Mouse (Mus musculus): Measurements from ENCODE around the gene Art3. TPM values are rescaled to one million over a fixed set of nuclear protein-coding genes. Genes with fewer than 3 reads are reported as not detected.

The Art3 gene
- 37.0 and 46.5 TPM in 2 replicates for polyA plus RNA-seq (2015; fragmentation: Nextera tagmentation; extraction: Ambion mirVana)

DNA sequence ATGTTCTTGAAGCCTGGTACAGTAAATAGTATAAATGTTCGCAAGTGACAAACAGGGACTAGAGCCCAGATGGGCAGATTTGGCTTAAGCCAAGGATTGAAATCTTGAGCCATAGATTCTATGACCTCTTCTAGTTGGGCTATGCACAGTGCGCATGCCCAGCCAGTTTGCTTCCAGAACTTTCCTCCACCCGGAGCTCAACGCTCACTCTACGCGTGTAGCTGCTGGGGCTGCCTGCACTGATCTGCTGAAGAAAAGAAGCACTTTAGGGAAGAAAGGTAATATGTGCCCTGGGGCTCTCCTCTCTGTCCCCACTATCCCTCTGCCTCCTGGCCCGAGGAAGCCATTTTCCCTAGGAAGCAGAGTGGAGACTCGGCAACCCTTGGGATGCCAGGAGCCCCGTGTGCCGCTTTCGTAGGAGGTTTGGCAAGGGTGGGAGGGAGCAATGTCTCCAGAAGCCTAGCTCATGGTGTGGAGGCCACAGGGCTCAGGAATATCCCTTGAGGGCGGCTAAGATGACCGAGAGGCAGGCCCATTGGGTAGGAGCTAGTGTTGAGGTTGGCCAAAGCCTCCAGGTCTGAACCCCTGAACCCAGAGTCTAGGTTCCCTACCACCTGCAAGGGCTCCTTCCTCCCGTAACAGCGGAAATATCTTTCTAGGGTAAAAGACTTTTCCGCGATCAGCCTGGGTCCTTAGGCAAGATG lies at the start of gene Art3:
TSS of gene Art3 (plus strand) at position 193 of the 704 bp plus-strand sequence.
- no peaks in the 10 kb centered on the region for H3K9me3 ChIP-seq (ENCODE audit: low read length)
- no peak for DNase-seq (ENCODE audit: low spot score)
- H3K9ac ChIP-seq (replicated peaks; ENCODE audit: low read depth) = no peak within 1 kb of the TSS
- peak within 1 kb of the TSS; percentile 38 for H3K4me2 ChIP-seq (replicated peaks; ENCODE audit: low read depth, low read length)
- peak within 1 kb of the TSS; percentile 17 for H3K4me3 ChIP-seq (ENCODE audit: low read depth, low read length)
- no peak for TF ChIP-seq EP300 (IDR thresholded peaks at IDR 0.05)
- no peak for TF ChIP-seq CTCF (IDR thresholded peaks at IDR 0.05)
- no peak for ATAC-seq
- no peaks in the 10 kb centered on the region for H3K27me3 ChIP-seq (replicated peaks; ENCODE audit: insufficient read depth, low read length)
- H3K27ac ChIP-seq (ENCODE audit: low read length) = peak within 1 kb of the TSS; percentile 68
- 0 out of 2 replicates have a peak, but pooled peaks cover 6% of the 10 kb centered on the region for H3K4me1 ChIP-seq (ENCODE audit: insufficient read depth, low read depth, low read length)
- WGBS = 88% methylated on average over 17 of the region's 17 CpGs
- H3K36me3 ChIP-seq (ENCODE audit: insufficient read depth, low read length) = no peaks in the 10 kb centered on the region

DNA sequence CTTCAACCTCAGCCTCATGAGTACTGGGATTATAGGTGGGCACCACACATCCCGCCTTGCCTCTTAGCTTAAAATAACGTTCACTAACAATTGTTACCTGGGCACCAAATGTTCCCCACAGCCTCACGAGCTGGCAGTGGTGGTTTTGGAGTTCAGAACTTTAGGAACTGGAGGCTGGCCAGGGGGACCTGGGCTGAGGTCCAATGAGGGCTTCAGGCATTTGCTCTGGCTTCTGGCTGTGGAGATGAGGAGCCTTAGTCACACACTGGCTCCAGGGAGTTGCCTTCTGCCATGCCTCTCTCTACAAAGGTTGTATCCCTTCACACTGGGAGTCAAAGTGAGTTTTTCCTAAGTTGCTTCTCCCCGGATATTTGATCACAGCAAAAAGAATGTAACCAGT lies 49.1 kb upstream of the Art3 start:
- TF ChIP-seq CTCF (IDR thresholded peaks at IDR 0.05) (no peak), EP300 (IDR thresholded peaks at IDR 0.05) (no peak)
- no peak overlapping the region for H3K4me2 ChIP-seq (replicated peaks; ENCODE audit: low read depth, low read length)
- H3K27me3 ChIP-seq (replicated peaks; ENCODE audit: insufficient read depth, low read length) = no peaks in the 10 kb centered on the region
- H3K27ac ChIP-seq (ENCODE audit: low read length) = peak overlapping the region; percentile 8; the same call in 1 of the 2 replicates
- H3K36me3 ChIP-seq (ENCODE audit: insufficient read depth, low read length) = 0 out of 2 replicates have a peak, but pooled peaks cover 5% of the 10 kb centered on the region
- H3K9ac ChIP-seq (replicated peaks; ENCODE audit: low read depth) = no peak overlapping the region
- WGBS = 54% methylated on average over 4 of the region's 4 CpGs
- H3K4me3 ChIP-seq (ENCODE audit: low read depth, low read length) = no peak overlapping the region
- DNase-seq (ENCODE audit: low spot score) (peak; percentile 9), ATAC-seq (no peak)
- 0 out of 2 replicates have a peak, but pooled peaks cover 4% of the 10 kb centered on the region for H3K4me1 ChIP-seq (ENCODE audit: insufficient read depth, low read depth, low read length)
- H3K9me3 ChIP-seq (ENCODE audit: low read length) = no peaks in the 10 kb centered on the region

DNA sequence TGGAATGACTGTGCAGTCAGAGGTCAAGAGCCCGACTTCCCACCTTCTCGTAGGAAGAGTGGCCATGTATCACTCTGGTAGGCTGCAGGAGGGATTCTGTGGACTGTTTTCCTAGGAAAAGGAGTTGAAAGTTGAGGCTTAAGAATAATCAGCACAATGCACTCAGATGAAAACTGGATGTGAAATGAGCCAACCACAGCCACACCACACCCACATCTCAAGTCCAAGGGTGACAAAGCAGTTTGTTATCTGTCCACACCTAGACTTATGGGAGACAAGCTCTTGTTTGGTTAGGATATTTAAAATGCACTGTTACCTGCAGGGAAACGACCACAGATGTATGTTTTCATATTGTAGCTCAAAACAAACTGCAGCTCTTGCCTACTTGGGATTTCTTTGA lies 48.5 kb upstream of the Art3 start:
- 48% methylated on average over 3 of the region's 3 CpGs for WGBS
- no peak for TF ChIP-seq CTCF (IDR thresholded peaks at IDR 0.05)
- TF ChIP-seq EP300 (IDR thresholded peaks at IDR 0.05) = no peak
- no peak overlapping the region for H3K9ac ChIP-seq (replicated peaks; ENCODE audit: low read depth)
- 0 out of 2 replicates have a peak, but pooled peaks cover 4% of the 10 kb centered on the region for H3K4me1 ChIP-seq (ENCODE audit: insufficient read depth, low read depth, low read length)
- no peak overlapping the region for H3K4me2 ChIP-seq (replicated peaks; ENCODE audit: low read depth, low read length)
- H3K36me3 ChIP-seq (ENCODE audit: insufficient read depth, low read length) = 0 out of 2 replicates have a peak, but pooled peaks cover 9% of the 10 kb centered on the region
- DNase-seq (ENCODE audit: low spot score) (peak; percentile 37), ATAC-seq (no peak)
- H3K9me3 ChIP-seq (ENCODE audit: low read length) = no peaks in the 10 kb centered on the region
- H3K27me3 ChIP-seq (replicated peaks; ENCODE audit: insufficient read depth, low read length) = no peaks in the 10 kb centered on the region
- no peak overlapping the region for H3K4me3 ChIP-seq (ENCODE audit: low read depth, low read length)
- peak overlapping the region; percentile 8; the same call in 1 of the 2 replicates for H3K27ac ChIP-seq (ENCODE audit: low read length)

DNA sequence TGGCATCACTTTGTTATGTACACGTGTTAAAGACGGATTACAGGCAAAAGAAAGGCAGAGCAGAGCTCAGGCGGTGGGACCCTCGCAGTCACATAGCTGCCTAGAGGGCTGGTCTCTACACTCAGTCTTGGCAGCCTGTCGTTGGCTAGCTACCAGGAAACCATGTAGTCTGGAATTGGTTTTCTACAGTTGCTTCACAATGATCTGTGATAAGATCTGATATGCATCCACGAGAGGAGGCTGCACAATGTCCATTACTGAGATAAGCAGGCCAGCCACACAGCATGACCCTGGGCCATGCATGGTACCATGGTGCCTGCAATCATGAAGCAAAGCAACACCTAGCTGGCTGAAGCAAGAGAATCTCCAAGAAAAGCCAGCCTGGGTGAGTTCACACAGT lies 43.8 kb upstream of the Art3 start:
- DNase-seq (ENCODE audit: low spot score) = no peak
- TF ChIP-seq EP300 (IDR thresholded peaks at IDR 0.05) = no peak
- no peak for TF ChIP-seq CTCF (IDR thresholded peaks at IDR 0.05)
- Histone ChIP-seq H3K9ac (replicated peaks; ENCODE audit: low read depth) (no peak overlapping the region), H3K4me1 (ENCODE audit: insufficient read depth, low read depth, low read length) (no peaks in the 10 kb centered on the region), H3K36me3 (ENCODE audit: insufficient read depth, low read length) (peaks cover 28% of the 10 kb centered on the region), H3K27me3 (replicated peaks; ENCODE audit: insufficient read depth, low read length) (no peaks in the 10 kb centered on the region), H3K4me2 (replicated peaks; ENCODE audit: low read depth, low read length) (no peak overlapping the region), H3K9me3 (ENCODE audit: low read length) (no peaks in the 10 kb centered on the region), H3K4me3 (ENCODE audit: low read depth, low read length) (no peak overlapping the region), H3K27ac (ENCODE audit: low read length) (no peak overlapping the region)
- ATAC-seq = no peak
- WGBS = 75% methylated on average over 6 of the region's 6 CpGs

DNA sequence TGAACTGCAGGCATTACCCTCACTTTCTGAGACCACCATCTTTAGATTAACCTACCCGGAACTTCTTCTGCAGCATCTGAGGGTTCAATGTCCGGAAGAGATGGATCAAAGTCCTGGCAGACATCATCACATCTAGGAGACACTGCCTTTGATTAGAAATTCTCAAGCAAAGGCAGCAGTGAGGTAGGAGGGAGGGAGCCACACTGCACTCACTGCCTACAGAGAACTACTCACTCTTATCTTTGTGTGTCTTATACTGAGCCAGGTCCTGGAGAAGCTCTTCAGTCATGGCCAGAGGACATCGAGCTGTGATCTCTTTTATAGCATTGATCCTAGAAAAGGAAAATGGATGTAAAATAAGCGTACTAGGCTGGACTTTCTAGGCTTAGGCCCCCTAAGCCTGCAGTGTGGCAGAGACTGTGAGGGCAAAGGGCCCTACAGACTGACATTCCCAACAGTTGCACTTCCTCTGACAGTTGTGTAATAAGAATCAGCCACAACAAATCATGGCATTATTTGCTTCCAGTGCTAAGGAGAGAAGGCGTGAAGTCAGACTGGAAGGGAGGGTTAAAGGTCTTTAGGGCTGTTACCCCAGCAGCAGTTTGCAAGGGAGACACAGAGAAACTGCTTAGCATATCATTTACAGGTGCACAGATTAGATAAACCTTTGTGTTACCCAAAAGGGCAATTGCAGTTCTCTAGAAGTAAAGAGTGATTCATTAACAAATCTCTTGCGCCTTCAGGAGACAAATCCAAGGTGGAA lies 39.8 kb upstream of the Art3 start:
- Histone ChIP-seq H3K36me3 (ENCODE audit: insufficient read depth, low read length) (peaks cover 29% of the 10 kb centered on the region), H3K4me2 (replicated peaks; ENCODE audit: low read depth, low read length) (no peak overlapping the region), H3K27ac (ENCODE audit: low read length) (no peak overlapping the region), H3K4me1 (ENCODE audit: insufficient read depth, low read depth, low read length) (no peaks in the 10 kb centered on the region), H3K9me3 (ENCODE audit: low read length) (no peaks in the 10 kb centered on the region), H3K9ac (replicated peaks; ENCODE audit: low read depth) (no peak overlapping the region), H3K4me3 (ENCODE audit: low read depth, low read length) (no peak overlapping the region), H3K27me3 (replicated peaks; ENCODE audit: insufficient read depth, low read length) (no peaks in the 10 kb centered on the region)
- no peak for ATAC-seq
- WGBS = 88% methylated on average over 6 of the region's 6 CpGs
- no peak for TF ChIP-seq CTCF (IDR thresholded peaks at IDR 0.05)
- no peak for TF ChIP-seq EP300 (IDR thresholded peaks at IDR 0.05)
- DNase-seq (ENCODE audit: low spot score) = no peak

DNA sequence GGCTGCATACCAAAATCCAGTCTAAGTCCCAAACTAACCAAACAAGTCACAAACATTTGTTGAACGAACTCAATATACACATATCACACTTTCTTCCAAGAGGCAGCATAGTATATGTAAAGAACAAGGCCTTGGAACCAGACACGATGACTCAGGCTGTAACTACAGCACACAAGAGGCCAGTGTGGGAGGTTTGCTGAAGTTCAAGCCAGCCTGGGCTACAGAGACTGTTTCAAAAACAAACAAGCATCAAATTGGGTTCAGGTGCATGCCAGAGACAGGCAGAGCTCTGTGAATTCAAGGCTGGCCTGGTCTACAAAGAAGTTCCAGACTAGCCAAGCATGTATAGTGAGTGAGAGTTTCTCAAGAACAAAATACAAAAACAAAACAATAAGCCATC lies 37.1 kb upstream of the Art3 start:
- WGBS = 94% methylated on average over 2 of the region's 2 CpGs
- ATAC-seq (no peak), DNase-seq (ENCODE audit: low spot score) (no peak)
- no peaks in the 10 kb centered on the region for H3K27me3 ChIP-seq (replicated peaks; ENCODE audit: insufficient read depth, low read length)
- H3K4me1 ChIP-seq (ENCODE audit: insufficient read depth, low read depth, low read length) = no peaks in the 10 kb centered on the region
- peaks cover 20% of the 10 kb centered on the region for H3K36me3 ChIP-seq (ENCODE audit: insufficient read depth, low read length)
- no peak overlapping the region for H3K4me3 ChIP-seq (ENCODE audit: low read depth, low read length)
- TF ChIP-seq CTCF (IDR thresholded peaks at IDR 0.05) (no peak), EP300 (IDR thresholded peaks at IDR 0.05) (no peak)
- no peaks in the 10 kb centered on the region for H3K9me3 ChIP-seq (ENCODE audit: low read length)
- no peak overlapping the region for H3K27ac ChIP-seq (ENCODE audit: low read length)
- H3K9ac ChIP-seq (replicated peaks; ENCODE audit: low read depth) = no peak overlapping the region
- H3K4me2 ChIP-seq (replicated peaks; ENCODE audit: low read depth, low read length) = no peak overlapping the region
